Mouse (Mus musculus): ENCODE results near the gene Cars. TPM values are rescaled to one million over a fixed set of nuclear protein-coding genes. Genes with fewer than 3 reads are reported as not detected.

The Cars gene
- polyA plus RNA-seq, 1 experiment from 2014 or later: 56.6 TPM

Small RNA genes within 50 kb of the gene (microRNA-seq; reads per million reads assigned to microRNA genes)
- 0.79 reads per million for gene Mir7064

Other genes starting within 250 kb of the Cars start
- 434 and 478 TPM in 2 replicates for gene Cdkn1c, start 139.0 kb downstream of the Cars start, polyA plus RNA-seq (2015; fragmentation: Nextera tagmentation; extraction: Ambion mirVana)
- gene Slc22a18, start 126.4 kb downstream of the Cars start, polyA plus RNA-seq (2015; fragmentation: Nextera tagmentation; extraction: Ambion mirVana): 3.5 and 5.4 TPM in 2 replicates
- 5.4 and 6.2 TPM in 2 replicates for gene Phlda2, start 96.9 kb downstream of the Cars start, polyA plus RNA-seq (2015; fragmentation: Nextera tagmentation; extraction: Ambion mirVana)
- 225 and 227 TPM in 2 replicates for gene Nap1l4, start 51.0 kb downstream of the Cars start, polyA plus RNA-seq (2015; fragmentation: Nextera tagmentation; extraction: Ambion mirVana)
- gene Tnfrsf26, start 28.6 kb upstream of the Cars start, polyA plus RNA-seq (2015; fragmentation: Nextera tagmentation; extraction: Ambion mirVana): 0.45 and 0.48 TPM in 2 replicates
- 5.8 and 6.3 TPM in 2 replicates for gene Tnfrsf22, start 49.6 kb upstream of the Cars start, polyA plus RNA-seq (2015; fragmentation: Nextera tagmentation; extraction: Ambion mirVana)
- gene Tnfrsf23, start 85.8 kb upstream of the Cars start, polyA plus RNA-seq (2015; fragmentation: Nextera tagmentation; extraction: Ambion mirVana): 1.5 and 1.9 TPM in 2 replicates
- 45.5 and 48.3 TPM in 2 replicates for gene Osbpl5, start 156.9 kb upstream of the Cars start, polyA plus RNA-seq (2015; fragmentation: Nextera tagmentation; extraction: Ambion mirVana)
- not detected in 2 replicates for gene Mrgprg, start 166.9 kb upstream of the Cars start, polyA plus RNA-seq (2015; fragmentation: Nextera tagmentation; extraction: Ambion mirVana)
- gene Mrgpre, start 184.4 kb upstream of the Cars start, polyA plus RNA-seq (2015; fragmentation: Nextera tagmentation; extraction: Ambion mirVana): 1.4 and 1.6 TPM in 2 replicates
- 7.7 and 8.9 TPM in 2 replicates for gene Nadsyn1, start 222.8 kb upstream of the Cars start, polyA plus RNA-seq (2015; fragmentation: Nextera tagmentation; extraction: Ambion mirVana)
- 24.3 and 27.3 TPM in 2 replicates for gene Dhcr7, start 223.1 kb upstream of the Cars start, polyA plus RNA-seq (2015; fragmentation: Nextera tagmentation; extraction: Ambion mirVana)

All from lung, embryonic 16.5 days (tissue).